Mouse (Mus musculus): ENCODE measurements around the gene Ssbp2.

GRCm38 (mm10) chr13:91508991-91509390, 48.9 kb downstream of the Ssbp2 start:
- TF ChIP-seq MEF2A (IDR thresholded peaks at IDR 0.05; ENCODE audit: extremely low read depth, insufficient replicate concordance, low read depth, low read length, poor library complexity, severe bottlenecking) (no peak), E2F4 (IDR thresholded peaks at IDR 0.05; ENCODE audit: borderline replicate concordance, low read depth, low read length) (no peak), CTCF (IDR thresholded peaks at IDR 0.05 in 2 of 3, conservative IDR thresholded peaks at IDR 0.05 in 1 of 3; ENCODE audit: control insufficient read depth in 1 of 3, insufficient read depth in 1 of 3, low read depth in 2 of 3, low read length in 3 of 3, poor library complexity in 1 of 3, severe bottlenecking in 1 of 3) (no peak), MAZ (IDR thresholded peaks at IDR 0.05; ENCODE audit: low read depth, low read length) (no peak), EP300 (IDR thresholded peaks at IDR 0.05; ENCODE audit: low read depth in 1 of 2, low read length in 2 of 2) (no peak), MAX (IDR thresholded peaks at IDR 0.05; ENCODE audit: low read length) (no peak), POLR2AphosphoS5 (IDR thresholded peaks at IDR 0.05; ENCODE audit: borderline replicate concordance, low read depth, low read length) (no peak), TCF12 (IDR thresholded peaks at IDR 0.05; ENCODE audit: low read depth, low read length) (no peak), RAD21 (IDR thresholded peaks at IDR 0.05; ENCODE audit: low read depth, low read length) (no peak), ZKSCAN1 (IDR thresholded peaks at IDR 0.05; ENCODE audit: low read depth, low read length) (no peak)

All from MEL (cell line).